Mouse (Mus musculus) c-Kit-positive CD71-negative TER-119-negative erythroid progenitor cells, embryonic 14.5 days (primary cell): ENCODE results near the gene Bora.
A peak's percentile ranks its signal among the peaks of the same experiment; 100 is the strongest.
"Not testable (repeated sequence)": the region's sequence is repeated elsewhere in the genome, so short reads cannot be mapped to it uniquely, and the experiment has no call there.

Experiments used
- DNase-seq: peaks from one replicate; pipeline ENCODE4 v3.0.0-alpha.2; 2013; ENCODE audit warnings: low read depth

The Bora gene

DNA sequence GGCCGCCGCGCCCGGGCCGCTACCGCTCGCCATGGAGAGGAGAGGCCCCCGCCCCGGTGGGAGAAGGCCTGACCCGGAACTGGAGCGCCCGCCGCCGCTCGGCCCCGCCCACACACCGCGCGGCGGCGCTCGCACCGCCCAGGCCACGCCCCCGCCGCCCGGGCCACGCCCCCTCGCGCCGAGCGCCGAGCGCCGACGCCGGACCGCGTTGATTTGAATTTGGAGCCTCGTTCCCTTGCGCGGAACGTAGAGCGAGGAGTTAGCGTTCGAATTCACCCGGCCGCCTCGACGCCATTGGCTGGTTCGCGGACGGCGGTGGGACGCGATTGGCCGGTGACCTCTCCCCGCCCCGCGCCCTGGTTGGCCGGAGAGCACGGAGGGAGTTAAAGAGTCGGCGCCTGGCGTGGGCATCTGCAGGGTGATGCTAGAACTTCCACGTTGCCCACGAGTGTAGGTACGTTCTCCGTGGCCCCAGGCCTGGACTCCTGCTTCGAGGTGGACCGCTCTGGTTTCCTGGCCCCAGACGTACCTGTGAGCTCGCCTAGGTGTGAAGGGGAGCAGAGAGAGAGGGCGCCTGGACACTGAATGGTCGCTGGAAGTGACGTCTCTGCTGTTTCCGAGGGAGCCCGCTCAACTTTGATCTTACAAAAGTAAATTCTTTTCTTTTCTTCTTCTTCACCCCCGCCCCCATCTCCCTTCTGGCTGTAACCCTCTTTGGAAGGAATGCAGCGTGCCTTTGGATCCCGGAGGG lies at the start of gene Bora, which contains the start of gene Mzt1:
Bora (plus strand) TSS at position 192 of the 751 bp plus-strand sequence.
Mzt1 (minus strand) TSS at position 104 of the 751 bp plus-strand sequence.
- peak; percentile 85 for DNase-seq

GRCm38 (mm10) chr14:99010224-99010919 lies 35.6 kb upstream of the Bora start:
- DNase-seq: no peak

GRCm38 (mm10) chr14:99010920-99011313 lies 35.1 kb upstream of the Bora start:
- no peak for DNase-seq

DNA sequence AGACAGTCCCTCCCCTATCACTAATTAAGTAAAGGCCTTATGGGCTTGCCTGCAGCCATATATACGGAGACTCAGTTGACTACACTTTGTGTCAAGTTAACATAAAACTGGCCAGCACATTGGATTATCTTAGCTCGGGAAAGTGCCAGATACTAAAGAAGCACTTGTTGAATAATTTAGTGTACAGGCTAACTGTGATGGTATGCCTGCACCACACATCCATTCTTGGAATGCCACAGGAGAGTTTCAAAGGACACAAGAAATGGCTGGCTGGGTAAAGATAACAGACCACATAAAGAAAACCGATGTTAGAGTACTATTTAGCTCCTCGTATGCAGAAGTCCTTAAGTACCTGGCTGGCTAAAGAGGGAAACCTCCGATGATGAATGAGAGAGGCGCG lies 27.3 kb upstream of the Bora start:
- no peak for DNase-seq

DNA sequence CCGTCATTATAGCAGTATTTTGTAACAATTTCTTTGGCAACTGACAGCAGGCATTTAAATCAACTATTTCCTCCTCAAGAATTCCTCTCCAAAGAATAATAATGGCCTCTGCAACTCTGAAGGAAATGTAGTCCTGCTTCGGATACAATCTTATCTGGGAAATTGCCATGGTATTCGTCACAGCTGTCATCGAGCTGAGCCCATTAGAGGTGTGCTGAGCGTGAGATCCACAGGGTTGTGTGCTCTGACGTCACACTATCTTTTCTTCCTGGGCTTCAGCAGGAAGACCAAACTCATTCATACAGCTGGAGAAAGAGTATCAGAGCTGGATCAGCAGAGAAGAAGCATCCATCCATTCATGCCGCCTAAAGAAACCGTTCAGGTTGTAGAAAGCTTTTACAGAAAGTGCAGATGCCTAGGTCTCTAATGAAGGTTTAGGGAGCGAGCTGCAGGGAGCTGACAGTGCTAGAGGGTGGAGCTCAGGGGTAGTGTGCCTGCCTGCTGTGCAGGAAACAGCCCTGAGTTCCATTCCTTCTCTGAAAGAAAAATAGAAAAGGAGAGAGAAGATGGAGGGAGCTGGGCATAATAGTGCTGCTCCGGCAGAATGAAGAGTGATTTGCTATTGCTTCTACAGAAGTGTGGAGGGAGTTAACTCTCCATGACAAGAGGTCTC lies 26.8 kb upstream of the Bora start:
- DNase-seq: no peak

DNA sequence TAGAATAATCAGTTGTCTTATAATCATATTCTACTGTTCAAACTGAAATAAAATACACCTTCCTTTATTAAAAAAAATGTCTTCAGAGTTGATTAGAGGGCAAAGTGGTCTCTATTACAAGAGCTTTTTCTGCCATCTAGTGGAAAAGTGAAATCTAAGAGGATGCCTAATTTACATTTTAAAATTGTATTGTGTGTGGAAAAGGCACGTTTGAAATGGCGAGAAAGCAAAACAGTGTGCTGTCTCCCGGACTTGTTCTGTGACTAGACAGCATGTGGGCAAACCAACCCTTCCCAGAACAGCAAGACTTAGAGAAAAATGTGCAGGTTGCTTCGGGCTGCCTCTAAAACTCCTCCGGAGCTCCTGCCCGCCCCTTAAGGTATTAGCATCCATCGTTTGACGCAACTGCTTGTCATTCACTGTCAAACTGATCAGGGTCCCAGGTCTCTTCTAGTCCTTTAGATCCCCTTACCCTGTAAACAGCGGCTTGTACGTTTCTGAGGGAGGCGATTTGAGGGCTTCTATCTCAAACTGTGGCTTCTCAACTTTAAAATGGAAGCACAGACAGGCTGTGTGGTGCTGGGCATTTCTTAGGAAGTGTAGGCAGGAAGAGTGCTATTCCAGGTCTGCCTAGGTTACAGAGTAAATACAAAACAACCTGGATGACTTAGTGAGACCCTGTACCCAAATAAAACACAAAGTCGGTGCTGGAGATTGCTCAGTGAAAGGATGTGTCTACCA lies 23.5 kb upstream of the Bora start:
- DNase-seq: no peak

DNA sequence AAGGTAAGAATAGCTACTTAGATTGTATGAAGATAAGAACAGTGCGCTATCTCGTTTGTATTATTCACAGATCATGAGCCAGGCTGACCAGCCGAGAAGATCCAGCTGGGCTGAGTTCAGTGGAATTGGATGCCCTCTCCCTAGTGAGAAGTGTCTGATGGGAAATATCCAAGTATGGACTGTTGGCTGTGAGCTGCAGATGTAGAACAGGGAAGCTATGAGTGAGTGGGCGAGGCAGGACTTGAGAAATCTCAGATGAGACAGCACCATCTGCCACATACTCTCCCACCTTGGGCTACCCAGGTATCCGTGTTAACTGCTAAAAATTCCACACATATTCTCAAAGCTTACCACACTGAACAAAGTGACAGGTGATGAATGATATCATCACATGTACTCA lies 16.0 kb upstream of the Bora start:
- DNase-seq: no peak

- DNase-seq: no peak
These were observed 14.6 kb upstream of the Bora start for GRCm38 (mm10) chr14:99031337-99031873.

GRCm38 (mm10) chr14:99032596-99032995 lies 13.4 kb upstream of the Bora start:
- DNase-seq: no peak

DNA sequence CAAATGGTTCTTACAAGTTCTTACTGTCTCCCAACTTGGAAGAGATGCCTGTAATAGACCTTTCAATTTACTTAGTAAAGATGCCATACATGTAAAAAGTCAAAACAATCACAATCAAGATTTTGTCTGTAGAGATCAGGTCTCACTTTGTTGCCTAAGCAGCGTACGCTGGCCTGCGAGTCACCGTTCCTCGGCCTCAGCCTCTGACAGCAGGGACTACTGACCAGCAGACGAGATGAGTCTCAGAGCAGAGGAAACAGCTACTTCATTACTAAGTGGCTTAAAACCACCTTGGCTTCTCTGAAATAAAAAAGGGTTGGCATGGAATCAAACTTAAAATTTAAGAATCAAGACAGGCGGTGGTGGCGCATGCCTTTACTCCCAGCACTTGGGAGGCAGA lies 11.2 kb upstream of the Bora start:
- not testable (repeated sequence) for DNase-seq

GRCm38 (mm10) chr14:99036039-99036438 lies 10.0 kb upstream of the Bora start:
- DNase-seq: no peak

- no peak for DNase-seq
These were observed 8.3 kb upstream of the Bora start for GRCm38 (mm10) chr14:99037703-99038102.

GRCm38 (mm10) chr14:99039308-99039707 lies 6.7 kb upstream of the Bora start:
- not testable (repeated sequence) for DNase-seq

DNA sequence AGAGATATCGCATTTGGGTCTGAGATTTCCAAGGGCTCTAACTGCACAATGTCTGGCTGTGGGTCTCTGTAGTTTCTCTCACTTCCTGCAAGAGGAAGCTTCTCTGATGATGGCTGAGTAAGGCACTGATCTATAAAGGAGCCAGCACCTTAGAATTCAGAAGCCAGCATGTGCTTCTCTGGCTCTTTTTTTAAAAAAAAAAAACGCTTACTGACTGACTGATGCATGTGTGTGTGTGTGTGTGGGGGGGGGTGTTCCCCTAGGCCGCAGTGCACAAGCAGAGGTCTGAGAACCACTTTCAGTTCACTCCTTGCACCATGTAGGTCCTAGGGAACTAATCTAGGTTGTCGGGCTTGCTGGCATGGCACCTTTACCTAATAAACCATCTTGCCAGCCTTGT lies 4.6 kb upstream of the Bora start:
- no peak for DNase-seq

- DNase-seq: no peak
These were observed 2.5 kb upstream of the Bora start for GRCm38 (mm10) chr14:99043499-99043898.

GRCm38 (mm10) chr14:99044096-99044495 lies 1.9 kb upstream of the Bora start:
- DNase-seq: no peak

- DNase-seq: no peak
These were observed 1.3 kb upstream of the Bora start for GRCm38 (mm10) chr14:99044718-99045117.

DNA sequence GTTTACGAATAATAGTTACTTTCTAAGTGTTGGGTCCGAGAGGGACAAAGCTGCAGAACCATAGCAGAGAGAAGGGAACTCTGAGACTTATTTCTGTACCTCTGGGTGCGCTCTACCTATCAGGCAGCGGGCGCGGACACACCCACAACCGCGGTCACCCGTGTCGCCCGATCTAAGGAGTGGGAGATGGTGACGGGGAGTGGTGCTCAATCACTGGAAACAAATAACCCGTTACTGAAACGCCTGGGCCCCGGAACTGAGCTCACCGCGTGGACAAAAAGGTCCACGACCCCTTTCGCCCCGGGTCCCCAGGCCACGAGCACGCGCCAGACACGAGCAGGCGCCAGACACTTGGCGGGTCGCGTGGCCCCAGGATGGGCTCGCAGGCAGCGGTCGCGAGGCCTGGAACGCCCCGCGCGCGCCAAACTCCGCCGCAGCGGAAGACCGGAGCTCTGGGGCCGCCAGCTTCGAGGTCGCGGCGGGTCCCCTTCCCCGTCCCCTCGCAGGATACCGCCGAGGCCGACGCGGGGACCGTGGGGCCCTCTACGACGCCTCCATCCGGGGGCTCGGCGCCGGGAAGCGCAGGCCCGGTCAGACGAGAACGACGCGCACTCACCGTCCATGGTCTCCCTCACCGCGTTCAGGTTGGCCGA lies 518 bp upstream of the Bora start:
- no peak for DNase-seq

- DNase-seq: no peak
These were observed 760 bp downstream of the Bora start for GRCm38 (mm10) chr14:99046782-99047181.

GRCm38 (mm10) chr14:99058959-99059586 lies 13.1 kb downstream of the Bora start:
- no peak for DNase-seq

DNA sequence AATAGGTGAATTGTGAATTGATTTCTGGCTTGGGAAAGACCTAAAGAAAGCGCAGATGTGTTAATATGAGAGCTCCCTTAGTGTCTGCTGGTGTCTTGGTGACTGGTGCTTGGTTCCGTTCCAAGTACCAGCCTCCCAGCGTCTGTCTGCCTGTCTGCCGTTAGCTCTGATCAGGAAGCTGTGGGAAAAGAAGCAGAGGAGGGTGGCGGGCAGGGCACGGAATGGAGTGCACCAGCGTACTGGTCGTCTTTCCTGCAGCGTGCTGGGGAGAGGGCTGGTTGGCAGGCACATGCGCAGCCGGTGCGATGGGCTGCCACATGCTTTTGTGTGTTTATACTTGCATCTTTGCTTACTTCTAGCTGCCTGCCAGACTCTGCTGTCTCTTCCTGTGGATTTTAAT lies 14.6 kb downstream of the Bora start:
- DNase-seq: no peak
